Mouse (Mus musculus) small intestine, adult 2 months (tissue): ENCODE results near the gene Gspt1.

Experiments
- CTCF ChIP-seq: fragments of 200-500 bp; IDR thresholded peaks from 2 replicates; pipeline ENCODE4 v1.5.1; 2012; ENCODE audit warnings: low read depth, mild to moderate bottlenecking, control low read depth, inconsistent platforms, low read length, moderate library complexity, mixed read lengths; ENCODE audit not compliant: insufficient replicate concordance, insufficient read length; ENCODE audit errors: extremely low read depth
- POLR2A ChIP-seq: fragments of 200-500 bp; IDR thresholded peaks from 2 replicates; pipeline ENCODE4 v1.6.1; 2012; ENCODE audit warnings: low read depth, mild to moderate bottlenecking, control low read depth, inconsistent platforms, low read length, moderate library complexity

DNA sequence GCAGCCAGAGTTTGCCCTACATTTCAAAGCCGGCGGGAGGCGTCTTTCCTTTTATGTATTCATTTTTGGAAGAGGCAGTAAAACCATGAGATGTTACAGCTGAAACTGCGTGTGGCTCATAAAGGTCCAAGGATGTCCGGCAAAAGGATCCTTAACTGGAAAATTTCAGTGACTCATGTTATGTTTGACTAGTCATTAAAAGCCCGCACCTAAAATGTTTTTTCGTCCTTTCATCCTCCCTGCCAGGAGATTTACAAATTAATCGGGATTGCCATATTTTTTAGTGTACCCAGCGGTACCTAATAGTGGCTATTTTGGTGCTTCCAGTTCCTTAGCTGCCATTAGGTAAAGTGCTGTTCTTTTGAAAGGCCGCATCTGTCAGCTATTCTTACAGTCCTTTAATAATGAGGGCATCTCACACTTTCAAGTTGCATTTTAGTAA is 619 bp upstream of the Gspt1 start:
- no peak for TF ChIP-seq POLR2A
- no peak for TF ChIP-seq CTCF
